Mouse (Mus musculus) Patski (cell line): ENCODE results near the gene Ttc25. TPM values are rescaled to one million over a fixed set of nuclear protein-coding genes. Genes with fewer than 3 reads are reported as not detected.
"Not testable (repeated sequence)": the region's sequence is repeated elsewhere in the genome, so short reads cannot be mapped to it uniquely, and the experiment has no call there.

Experiments used
- ATAC-seq: fragments of 100-300 bp; one replicate; pipeline ENCODE4 v1.8.0; 2021
- CTCF ChIA-PET: fragments of 350-600 bp; sonication (Branson Sonifier 250); formaldehyde crosslinking; loops from one replicate; lab custom pipeline; 2022; ENCODE audit warnings: inconsistent platforms; lab: Charles Lee
- POLR2A ChIA-PET: fragments of 350-600 bp; sonication (Branson Sonifier 250); formaldehyde crosslinking; loops from one replicate; lab custom pipeline; 2022; ENCODE audit warnings: antibody characterized with exemption, inconsistent platforms; lab: Charles Lee
- DNase-seq: peaks from one replicate; pipeline ENCODE4 v3.0.0-alpha.2; 2011; ENCODE audit warnings: low read depth, low spot score
- H3K27me3 ChIP-seq: fragments of 371-371 bp; one replicate; pipeline ENCODE4 v1.5.1; 2021
- CTCF ChIP-seq: fragments of 100-300 bp; IDR thresholded peaks from one replicate; pipeline ENCODE4 v1.5.1; 2021
- in situ Hi-C: fragments of 300-500 bp; cut with MboI; formaldehyde crosslinking; loops from 3 replicates; pipeline ENCODE4 v1.11.1; 2018; ENCODE audit warnings: low pct_unique_long_range_greater_than_20kb, mixed read lengths
- polyA plus RNA-seq: library from polyadenylated mRNA; unstranded; gene quantifications from one replicate; pipeline ENCODE4 v1.2.3, GENCODE M21; 2021

Ttc25 gene
- polyA plus RNA-seq, 1 experiment from 2014 or later: 2.2 TPM

- ATAC-seq: peak; percentile 93
- ChIA-PET POLR2A (interaction anchor here (1.2 to 2.5 kb wide), 6 partner anchors 10 to 19 kb away, joined by 4 to 15 read pairs (median 4); partner anchors contain the start of gene Ttc25), CTCF (interaction anchor here (1.0 to 2.0 kb wide), 7 partner anchors 10 to 102 kb away, joined by 3 to 10 read pairs (median 4); no protein-coding TSS in a partner anchor)
- in situ Hi-C loops: no loop called here
- TF ChIP-seq CTCF: no peak
- DNase-seq: peak; percentile 78
- H3K27me3 ChIP-seq: no peaks in the 10 kb centered on the region
These were observed 17.7 kb upstream of the Ttc25 start, which contains the start of gene Acly for GRCm38 (mm10) chr11:100527458-100528374. Acly (minus strand) TSS chr11:100528000.

GRCm38 (mm10) chr11:100528375-100529165 lies 16.8 kb upstream of the Ttc25 start:
- ChIA-PET CTCF (interaction anchor here (1.0 to 1.7 kb wide), 5 partner anchors 12 to 103 kb away, joined by 3 to 4 read pairs (median 3); no protein-coding TSS in a partner anchor), POLR2A (interaction anchor here (1.2 to 2.5 kb wide), 6 partner anchors 10 to 18 kb away, joined by 4 to 15 read pairs (median 4); partner anchors contain the start of gene Ttc25)
- DNase-seq: no peak
- in situ Hi-C loops: no loop called here
- no peak for ATAC-seq
- no peak for TF ChIP-seq CTCF
- no peaks in the 10 kb centered on the region for H3K27me3 ChIP-seq

- POLR2A ChIA-PET: no interaction called here
- in situ Hi-C loops: no loop called here
- no peak for TF ChIP-seq CTCF
- DNase-seq: no peak
- CTCF ChIA-PET: interaction anchor here (1.0 kb wide), 1 partner anchor 11 kb away, joined by 3 read pairs; no protein-coding TSS in a partner anchor
- H3K27me3 ChIP-seq: no peaks in the 10 kb centered on the region
- ATAC-seq: no peak
These were observed 11.5 kb upstream of the Ttc25 start for GRCm38 (mm10) chr11:100533871-100534270.

DNA sequence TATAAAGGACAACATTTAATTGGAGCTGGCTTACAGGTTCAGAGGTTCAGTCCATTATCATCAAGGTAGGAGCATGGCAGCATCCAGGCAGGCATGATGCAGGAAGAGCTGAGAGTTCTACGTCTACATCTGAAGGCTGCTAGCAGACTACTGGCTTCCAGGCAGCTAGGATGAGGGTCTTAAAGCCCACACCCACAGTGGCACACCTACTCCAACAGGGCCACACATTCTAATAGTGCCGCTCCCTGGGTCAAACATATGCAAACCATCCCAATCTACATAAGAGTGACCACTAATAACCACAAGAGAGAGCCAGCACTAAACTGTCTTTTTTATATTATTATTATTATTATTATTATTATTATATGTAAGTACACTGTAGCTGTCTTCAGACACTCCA lies 11.0 kb upstream of the Ttc25 start:
- ATAC-seq, POLR2A ChIA-PET, H3K27me3 ChIP-seq, in situ Hi-C loops, DNase-seq: not testable (repeated sequence)
- CTCF ChIA-PET: interaction anchor here (1.0 kb wide), 1 partner anchor 10 kb away, joined by 3 read pairs; no protein-coding TSS in a partner anchor

DNA sequence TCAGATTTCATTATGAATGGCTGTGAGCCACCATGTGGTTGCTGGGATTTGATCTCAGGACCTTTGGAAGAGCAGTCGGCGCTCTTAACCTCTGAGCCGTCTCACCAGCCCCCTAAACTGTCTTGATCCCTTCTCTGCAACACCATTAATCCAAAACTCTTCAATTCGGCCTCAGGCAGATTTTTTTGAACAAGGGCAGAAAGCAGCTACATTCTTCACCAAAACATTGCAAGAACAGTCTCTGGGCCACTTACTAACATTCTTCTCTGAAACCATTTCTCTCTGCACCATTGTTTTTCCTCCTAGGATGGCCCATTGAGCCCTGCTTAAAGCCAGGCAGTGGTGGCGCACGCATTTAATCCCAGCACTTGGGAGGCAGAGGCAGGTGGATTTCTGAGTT lies 10.6 kb upstream of the Ttc25 start:
- ATAC-seq, in situ Hi-C loops, DNase-seq, POLR2A ChIA-PET, H3K27me3 ChIP-seq: not testable (repeated sequence)
- CTCF ChIA-PET: interaction anchor here (1.2 kb wide), 1 partner anchor 9 kb away, joined by 7 read pairs; no protein-coding TSS in a partner anchor

GRCm38 (mm10) chr11:100535996-100536395 lies 9.4 kb upstream of the Ttc25 start:
- no peaks in the 10 kb centered on the region for H3K27me3 ChIP-seq
- ChIA-PET CTCF (interaction anchor here (1.2 kb wide), 1 partner anchor 10 kb away, joined by 7 read pairs; no protein-coding TSS in a partner anchor), POLR2A (no interaction called here)
- no peak for TF ChIP-seq CTCF
- in situ Hi-C loops: no loop called here
- ATAC-seq: no peak
- DNase-seq: no peak

- in situ Hi-C loops: no loop called here
- DNase-seq (no peak), ATAC-seq (no peak)
- H3K27me3 ChIP-seq: no peaks in the 10 kb centered on the region
- CTCF ChIA-PET: no interaction called here
- POLR2A ChIA-PET: no interaction called here
- no peak for TF ChIP-seq CTCF
These were observed 8.9 kb upstream of the Ttc25 start for GRCm38 (mm10) chr11:100536466-100536865.

- ChIA-PET CTCF (no interaction called here), POLR2A (interaction anchor here (0.6 to 2.4 kb wide), 3 partner anchors 9 to 34 kb away, joined by 3 to 6 read pairs (median 4); partner anchors contain the start of gene Acly)
These were observed 4.4 kb upstream of the Ttc25 start for GRCm38 (mm10) chr11:100540966-100541365.

GRCm38 (mm10) chr11:100541577-100541976 lies 3.8 kb upstream of the Ttc25 start:
- in situ Hi-C loops: no loop called here
- ChIA-PET POLR2A (interaction anchor here (0.7 to 2.4 kb wide), 2 partner anchors 8 to 14 kb away, joined by 4 to 6 read pairs; partner anchors contain the start of gene Acly), CTCF (no interaction called here)
- TF ChIP-seq CTCF: no peak
- ATAC-seq (no peak), DNase-seq (no peak)
- H3K27me3 ChIP-seq: no peaks in the 10 kb centered on the region

More at GRCm38 (mm10) chr11:100540966-100541365, 4.4 kb upstream of the Ttc25 start:
- no peak for DNase-seq
- H3K27me3 ChIP-seq: no peaks in the 10 kb centered on the region
- TF ChIP-seq CTCF: no peak
- in situ Hi-C loops: no loop called here
- no peak for ATAC-seq

- no peak for ATAC-seq
These were observed 309 bp downstream of the Ttc25 start for GRCm38 (mm10) chr11:100545746-100546085.

More at GRCm38 (mm10) chr11:100545746-100546085, 309 bp downstream of the Ttc25 start:
- in situ Hi-C loops: no loop called here
- TF ChIP-seq CTCF: no peak
- no peak for DNase-seq
- ChIA-PET CTCF (no interaction called here), POLR2A (interaction anchor here (1.2 to 1.4 kb wide), 2 partner anchors 18 to 39 kb away, joined by 3 to 4 read pairs; partner anchors contain the start of gene Acly)
- H3K27me3 ChIP-seq: no peaks in the 10 kb centered on the region
